Mouse (Mus musculus) effector memory CD4-positive, alpha-beta T cell, adult 7 months (primary cell): ENCODE measurements around the gene Fam198b. TPM values are rescaled to one million over a fixed set of nuclear protein-coding genes. Genes with fewer than 3 reads are reported as not detected.

Experiments
- polyA plus RNA-seq: library from polyadenylated mRNA; unstranded; fragments of 100-300 nt; shearing (Covaris generic); gene quantifications from one replicate; pipeline ENCODE4 v1.2.1, GENCODE M21; 2017

The Fam198b gene
- polyA plus RNA-seq: 0.45 TPM

GRCm38 (mm10) chr3:79884305-79884704 lies at the start of gene Fam198b:
TSS of gene Fam198b (plus strand) at chr3:79884533.

GRCm38 (mm10) chr3:79852654-79853166 lies 31.6 kb upstream of the Fam198b start, which contains the start of gene Tmem144:
TSS of gene Tmem144 (minus strand) at chr3:79852773.

Other genes with a start within 250 kb of the Fam198b start
- not detected for gene Rxfp1, start 146.7 kb upstream of the Fam198b start, polyA plus RNA-seq
- 0.40 TPM for gene Tmem144, start 31.8 kb upstream of the Fam198b start, polyA plus RNA-seq